Mouse (Mus musculus) thymus, adult 2 months (tissue): ENCODE data around the gene 5730522E02Rik.

Experiments used
- CTCF ChIP-seq: fragments of 200-500 bp; IDR thresholded peaks from 2 replicates; pipeline ENCODE4 v1.5.1; 2012; ENCODE audit warnings: mild to moderate bottlenecking, control low read depth, low read length, moderate library complexity, borderline replicate concordance; ENCODE audit not compliant: control insufficient read depth, poor library complexity, insufficient read depth; ENCODE audit errors: extremely low read depth
- POLR2A ChIP-seq: fragments of 200-500 bp; IDR thresholded peaks from 2 replicates; pipeline ENCODE4 v1.6.1; 2012; ENCODE audit warnings: mild to moderate bottlenecking, low read length, control low read depth, moderate library complexity; ENCODE audit not compliant: control insufficient read depth, poor library complexity, insufficient read depth; ENCODE audit errors: extremely low read depth

- no peak for TF ChIP-seq CTCF
- TF ChIP-seq POLR2A, result no peak
Observed at GRCm38 (mm10) chr11:25770991-25771568, 439.5 kb downstream of the 5730522E02Rik start.
